Mouse (Mus musculus) midbrain, postnatal 0 days (tissue): ENCODE data around the gene Tfb2m. TPM values are rescaled to one million over a fixed set of nuclear protein-coding genes. Genes with fewer than 3 reads are reported as not detected.

ENCODE experiments used
- ATAC-seq: fragments of 200-750 bp; cut with Nextera tagmentation; 2 replicates; pipeline ENCODE4 v1.8.0; 2017; ENCODE audit warnings: moderate number of reproducible peaks, mild to moderate bottlenecking, moderate TSS enrichment, moderate library complexity; ENCODE audit not compliant: low FRiP score
- DNase-seq: peaks from one replicate; pipeline ENCODE4 v3.0.0-alpha.2; 2015; ENCODE audit warnings: low spot score
- H3K27ac ChIP-seq: fragments of 300-500 bp; sonication (generic); 2 replicates; pipeline ENCODE4 v1.5.1; 2014; ENCODE audit warnings: low read depth, mild to moderate bottlenecking, low read length, mixed read lengths
- H3K27me3 ChIP-seq: fragments of 300-500 bp; sonication (generic); 2 replicates; pipeline ENCODE4 v1.6.1; 2014; ENCODE audit warnings: low read length, control low read depth, mixed read lengths; ENCODE audit not compliant: insufficient read depth
- H3K36me3 ChIP-seq: fragments of 300-500 bp; sonication (generic); 2 replicates; pipeline ENCODE4 v1.6.1; 2014; ENCODE audit warnings: low read length, control low read depth, mixed read lengths; ENCODE audit not compliant: insufficient read depth
- H3K4me1 ChIP-seq: fragments of 300-500 bp; sonication (generic); 2 replicates; pipeline ENCODE4 v1.6.1; 2014; ENCODE audit warnings: mild to moderate bottlenecking, control low read depth, antibody characterized with exemption, low read length, mixed read lengths; ENCODE audit not compliant: insufficient read depth
- H3K4me2 ChIP-seq: fragments of 300-500 bp; sonication (generic); 2 replicates; pipeline ENCODE4 v1.6.1; 2014; ENCODE audit warnings: low read depth, mild to moderate bottlenecking, low read length, mixed read lengths; ENCODE audit not compliant: poor library complexity, severe bottlenecking
- H3K4me3 ChIP-seq: fragments of 300-500 bp; sonication (generic); 2 replicates; pipeline ENCODE4 v1.5.1; 2014; ENCODE audit warnings: low read depth, mild to moderate bottlenecking, low read length, moderate library complexity
- H3K9ac ChIP-seq: fragments of 300-500 bp; sonication (generic); replicated peaks from 2 replicates; pipeline ENCODE4 v1.6.1; 2014; ENCODE audit warnings: mild to moderate bottlenecking, low read length, moderate library complexity, mixed read lengths; ENCODE audit not compliant: poor library complexity, severe bottlenecking
- H3K9me3 ChIP-seq: fragments of 300-500 bp; sonication (generic); 2 replicates; pipeline ENCODE4 v1.6.1; 2016; ENCODE audit warnings: low read length, control low read depth
- CTCF ChIP-seq: IDR thresholded peaks from 2 replicates; pipeline ENCODE4 v1.5.1; 2016; ENCODE audit warnings: antibody characterized with exemption, mild to moderate bottlenecking
- WGBS: fragments of 180-500 bp; shearing (Covaris S2); extraction: QIAGEN DNeasy Blood & Tissue Kit; methylation state at CpG from one replicate; pipeline ENCODE4 v1.1.7; 2014; 5-methylcytosine and 5-hydroxymethylcytosine counted together
- polyA plus RNA-seq: library from polyadenylated mRNA; unstranded; fragments of >200 nt; fragmentation: Nextera tagmentation; extraction: Ambion mirVana; gene quantifications from 2 replicates; pipeline ENCODE4 v1.2.1, GENCODE M21; 2015
- total RNA-seq: library from RNA; depleted of rRNA; stranded (reverse); fragments of >200 nt; gene quantifications from 2 replicates; pipeline ENCODE4 v1.2.3, GENCODE M21; 2014; rRNA removed

Tfb2m gene
- total and polyA plus RNA-seq, 2 experiments from 2014 or later = 13.4 to 31.1 TPM

DNA sequence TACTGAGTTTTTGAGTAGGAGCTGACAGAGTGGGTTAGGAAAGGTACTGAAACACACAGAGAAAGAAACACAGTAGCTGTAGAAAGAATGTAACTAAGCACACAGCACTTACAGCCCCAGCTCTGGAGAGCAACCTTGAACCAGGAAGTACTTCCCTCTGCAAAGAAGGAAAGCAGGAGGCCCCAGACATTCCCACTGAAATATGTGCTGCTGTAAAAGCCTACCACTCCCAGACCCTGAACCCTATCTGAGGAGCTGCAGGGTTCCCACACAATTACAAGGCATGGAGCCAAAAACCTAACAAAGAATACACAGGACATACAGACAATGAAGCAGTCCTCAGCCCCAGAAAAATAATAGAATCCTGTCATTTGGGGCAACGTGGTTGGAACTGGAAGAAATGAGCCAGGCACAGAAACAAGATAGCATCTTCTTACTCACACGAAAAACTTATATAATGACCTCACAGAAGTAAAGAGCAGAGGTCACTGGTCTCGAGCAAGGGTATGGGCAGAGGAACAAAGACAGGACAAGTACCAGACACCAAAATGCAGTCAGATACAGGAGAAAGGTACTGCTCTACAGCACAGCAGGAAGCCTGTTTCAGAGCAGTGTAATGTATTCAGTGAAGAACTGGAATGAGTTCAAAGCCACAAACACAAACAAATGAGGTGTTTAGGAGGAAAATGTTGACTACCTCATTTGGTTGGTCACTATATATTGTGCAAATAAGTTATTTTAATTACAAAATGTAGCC, 60.1 kb downstream of the Tfb2m start:
- Histone ChIP-seq H3K4me1 (no peaks in the 10 kb centered on the region), H3K4me2 (no peak overlapping the region), H3K4me3 (no peak overlapping the region), H3K27me3 (no peaks in the 10 kb centered on the region), H3K27ac (no peak overlapping the region), H3K9ac (no peak overlapping the region), H3K36me3 (no peaks in the 10 kb centered on the region), H3K9me3 (no peaks in the 10 kb centered on the region)
- ATAC-seq (no peak), DNase-seq (no peak)
- TF ChIP-seq CTCF = no peak
- WGBS = 28% methylated on average over 3 of the region's 3 CpGs

DNA sequence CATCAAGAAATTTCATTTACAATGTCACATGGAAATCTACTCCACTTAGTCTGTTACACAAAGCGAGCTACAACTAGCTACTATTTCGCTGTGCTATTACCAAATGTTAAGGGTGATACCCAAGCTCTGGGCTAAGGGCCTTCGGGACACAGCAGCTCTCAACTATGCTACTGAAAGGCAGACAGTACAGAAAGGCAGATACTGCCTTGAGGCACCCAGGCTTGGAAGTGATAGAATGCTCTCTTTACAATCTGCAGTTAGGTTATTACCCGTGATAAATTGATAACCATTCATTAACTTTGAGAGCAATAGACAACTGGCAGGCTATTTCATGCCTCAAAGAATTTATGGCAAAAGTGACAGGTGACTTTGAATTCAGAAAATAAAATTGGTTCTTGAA, 65.2 kb downstream of the Tfb2m start:
- Histone ChIP-seq H3K9me3 (no peaks in the 10 kb centered on the region), H3K9ac (no peak overlapping the region), H3K36me3 (no peaks in the 10 kb centered on the region), H3K27me3 (no peaks in the 10 kb centered on the region), H3K4me2 (no peak overlapping the region), H3K4me3 (no peak overlapping the region), H3K27ac (no peak overlapping the region), H3K4me1 (no peaks in the 10 kb centered on the region)
- DNase-seq = no peak
- TF ChIP-seq CTCF = no peak
- WGBS = 82% methylated on average over 4 of the region's 4 CpGs
- ATAC-seq = no peak

Other genes with a start within 250 kb of the Tfb2m start
- gene Smyd3, start 28.2 kb downstream of the Tfb2m start, total RNA-seq = 15.8 and 24.4 TPM in 2 replicates
- gene Smyd3, start 28.2 kb downstream of the Tfb2m start, polyA plus RNA-seq = 23.1 and 28.4 TPM in 2 replicates
- 35.8 and 36.8 TPM in 2 replicates for gene Cnst, start 103 bp upstream of the Tfb2m start, total RNA-seq
- 16.4 and 16.5 TPM in 2 replicates for gene Cnst, start 103 bp upstream of the Tfb2m start, polyA plus RNA-seq
- 92.2 and 117 TPM in 2 replicates for gene Sccpdh, start 121.9 kb upstream of the Tfb2m start, total RNA-seq
- 190 and 195 TPM in 2 replicates for gene Sccpdh, start 121.9 kb upstream of the Tfb2m start, polyA plus RNA-seq
- 0.22 TPM in 1 of 2 replicates, not detected in the other for gene Kif28, start 199.0 kb upstream of the Tfb2m start, total RNA-seq
- gene Kif28, start 199.0 kb upstream of the Tfb2m start, polyA plus RNA-seq = not detected in 2 replicates